Mouse (Mus musculus): Measurements from ENCODE around the gene Cptp. TPM values are rescaled to one million over a fixed set of nuclear protein-coding genes. Genes with fewer than 3 reads are reported as not detected.

Cptp gene
- polyA plus RNA-seq (2016; fragmentation: Nextera tagmentation; extraction: Ambion mirVana): 13.6 and 14.2 TPM in 2 replicates

DNA sequence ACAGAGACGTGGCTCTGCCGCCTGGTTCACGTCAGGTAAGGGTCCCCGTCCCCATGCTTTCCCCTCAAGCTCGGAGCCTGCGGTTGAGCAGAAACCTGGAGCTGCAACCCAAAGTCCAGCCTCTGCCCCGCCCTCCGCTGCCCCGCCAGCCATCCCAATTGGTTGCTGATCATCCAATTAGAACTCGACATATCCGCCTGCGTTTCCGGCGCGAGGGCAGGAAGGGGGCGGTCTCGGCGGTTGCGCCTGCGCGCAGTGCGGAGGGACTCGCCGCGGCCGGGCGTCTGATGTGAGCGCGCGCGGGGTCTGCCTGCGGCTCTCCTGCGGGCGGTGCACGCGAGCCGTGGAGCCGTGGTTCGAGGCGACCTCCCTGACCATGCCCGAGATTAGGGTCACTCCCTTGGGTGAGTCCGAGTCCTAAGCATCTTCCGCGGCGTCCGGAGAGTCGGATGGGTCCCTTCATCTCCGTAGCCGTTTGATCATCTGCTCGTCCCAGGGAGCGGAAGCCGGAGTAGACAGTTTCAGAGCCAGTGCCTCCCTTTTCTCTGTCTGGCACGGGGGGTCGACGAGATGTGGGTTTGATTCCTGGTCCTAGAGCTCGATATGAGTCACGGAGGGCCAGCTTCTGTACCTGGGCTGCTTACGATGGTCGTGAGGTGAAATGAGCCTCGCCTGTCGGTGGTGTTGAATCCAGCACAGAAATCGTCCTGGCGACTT lies at the start of gene Cptp, which contains the start of gene Ints11:
TSS of gene Cptp (minus strand) at position 124 of the 717 bp plus-strand sequence.
TSS of gene Ints11 (plus strand) at position 230 of the 717 bp plus-strand sequence.
- H3K9me3 ChIP-seq: no peaks in the 10 kb centered on the region
- under 1% methylated on average over 63 of the region's 63 CpGs for WGBS
- no peaks in the 10 kb centered on the region for H3K27me3 ChIP-seq
- peak within 1 kb of the TSS; percentile 76 for H3K4me3 ChIP-seq (replicated peaks)
- peaks cover 55% of the 10 kb centered on the region for H3K36me3 ChIP-seq
- H3K27ac ChIP-seq: no peak within 1 kb of the TSS
- peak within 1 kb of the TSS; percentile 81 for H3K9ac ChIP-seq (replicated peaks)
- H3K4me2 ChIP-seq: peak within 1 kb of the TSS; percentile 85
- H3K4me1 ChIP-seq (replicated peaks): peaks cover 21% of the 10 kb centered on the region
- peak; percentile 95 for ATAC-seq (ENCODE audit: insufficient number of reproducible peaks, insufficient read depth, low FRiP score, low TSS enrichment, low read depth)

GRCm38 (mm10) chr4:155908751-155909150 lies 39.5 kb upstream of the Cptp start:
- H3K4me2 ChIP-seq: no peak overlapping the region
- H3K27me3 ChIP-seq: no peaks in the 10 kb centered on the region
- H3K4me1 ChIP-seq (replicated peaks): 0 out of 2 replicates have a peak, but pooled peaks cover 3% of the 10 kb centered on the region
- WGBS: 88% methylated on average over 4 of the region's 4 CpGs
- H3K27ac ChIP-seq: no peak overlapping the region
- no peak for ATAC-seq (ENCODE audit: insufficient number of reproducible peaks, insufficient read depth, low FRiP score, low TSS enrichment, low read depth)
- H3K4me3 ChIP-seq (replicated peaks): no peak overlapping the region
- no peaks in the 10 kb centered on the region for H3K9me3 ChIP-seq
- peaks cover 35% of the 10 kb centered on the region for H3K36me3 ChIP-seq
- no peak overlapping the region for H3K9ac ChIP-seq (replicated peaks)

DNA sequence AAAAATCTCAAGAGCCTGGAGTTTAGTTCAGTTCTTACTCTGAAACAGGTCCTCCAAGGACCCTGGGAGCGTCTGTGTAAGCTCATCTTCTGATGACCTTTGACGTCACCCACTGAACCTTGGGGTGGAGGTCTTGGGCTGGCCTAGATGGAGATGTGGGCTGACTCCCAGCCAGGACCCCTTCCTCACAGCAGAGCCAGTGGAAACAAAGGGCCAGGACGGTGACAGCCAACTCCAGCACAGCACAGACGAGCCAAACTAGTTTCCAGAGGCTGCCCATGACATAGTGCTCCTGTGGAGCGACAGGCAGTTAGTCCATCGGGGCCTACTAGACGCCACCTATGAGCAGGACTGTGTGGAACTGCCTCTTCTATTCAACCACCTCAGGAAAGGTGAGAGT lies 39.0 kb upstream of the Cptp start:
- WGBS: 79% methylated on average over 7 of the region's 7 CpGs
- Histone ChIP-seq H3K4me2 (no peak overlapping the region), H3K27ac (no peak overlapping the region), H3K27me3 (no peaks in the 10 kb centered on the region), H3K4me3 (replicated peaks) (no peak overlapping the region), H3K9me3 (no peaks in the 10 kb centered on the region), H3K9ac (replicated peaks) (no peak overlapping the region), H3K36me3 (peaks cover 39% of the 10 kb centered on the region), H3K4me1 (replicated peaks) (0 out of 2 replicates have a peak, but pooled peaks cover 3% of the 10 kb centered on the region)
- ATAC-seq (ENCODE audit: insufficient number of reproducible peaks, insufficient read depth, low FRiP score, low TSS enrichment, low read depth): no peak

GRCm38 (mm10) chr4:155907003-155907402 lies 37.8 kb upstream of the Cptp start:
- peaks cover 52% of the 10 kb centered on the region for H3K36me3 ChIP-seq
- H3K9ac ChIP-seq (replicated peaks): no peak overlapping the region
- H3K4me3 ChIP-seq (replicated peaks): no peak overlapping the region
- no peak overlapping the region for H3K27ac ChIP-seq
- no peaks in the 10 kb centered on the region for H3K27me3 ChIP-seq
- 0 out of 2 replicates have a peak, but pooled peaks cover 3% of the 10 kb centered on the region for H3K4me1 ChIP-seq (replicated peaks)
- WGBS: 84% methylated on average over 11 of the region's 11 CpGs
- no peak for ATAC-seq (ENCODE audit: insufficient number of reproducible peaks, insufficient read depth, low FRiP score, low TSS enrichment, low read depth)
- no peaks in the 10 kb centered on the region for H3K9me3 ChIP-seq
- no peak overlapping the region for H3K4me2 ChIP-seq

DNA sequence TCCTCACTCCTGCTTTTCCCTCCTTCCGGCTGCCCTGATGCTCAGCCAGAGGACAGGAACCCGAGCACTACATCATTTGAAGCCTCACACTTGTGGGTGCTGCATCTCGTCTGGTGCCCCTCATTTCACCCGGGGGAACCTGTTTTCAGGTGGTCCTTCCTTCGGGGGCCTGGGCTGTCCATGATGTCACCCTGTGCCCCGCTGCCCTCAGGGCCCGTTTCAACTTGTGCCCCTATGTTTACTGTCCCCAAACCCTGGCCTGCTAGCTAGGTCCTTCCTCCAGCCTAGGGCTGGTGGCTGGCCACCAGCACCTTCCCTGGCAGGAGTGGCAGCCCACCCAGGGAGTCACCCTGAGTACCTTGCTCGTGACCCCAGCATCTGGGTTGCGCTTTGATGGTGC lies 36.9 kb upstream of the Cptp start:
- 0 out of 2 replicates have a peak, but pooled peaks cover 3% of the 10 kb centered on the region for H3K4me1 ChIP-seq (replicated peaks)
- no peak overlapping the region for H3K27ac ChIP-seq
- no peak for ATAC-seq (ENCODE audit: insufficient number of reproducible peaks, insufficient read depth, low FRiP score, low TSS enrichment, low read depth)
- WGBS: 85% methylated on average over 9 of the region's 9 CpGs
- H3K9ac ChIP-seq (replicated peaks): no peak overlapping the region
- H3K4me3 ChIP-seq (replicated peaks): no peak overlapping the region
- no peak overlapping the region for H3K4me2 ChIP-seq
- no peaks in the 10 kb centered on the region for H3K27me3 ChIP-seq
- H3K36me3 ChIP-seq: peaks cover 61% of the 10 kb centered on the region
- no peaks in the 10 kb centered on the region for H3K9me3 ChIP-seq

- Histone ChIP-seq H3K4me1 (replicated peaks) (0 out of 2 replicates have a peak, but pooled peaks cover 3% of the 10 kb centered on the region), H3K27ac (no peak overlapping the region), H3K36me3 (peaks cover 66% of the 10 kb centered on the region), H3K4me2 (no peak overlapping the region), H3K9ac (replicated peaks) (no peak overlapping the region), H3K9me3 (no peaks in the 10 kb centered on the region), H3K27me3 (no peaks in the 10 kb centered on the region), H3K4me3 (replicated peaks) (no peak overlapping the region)
- 85% methylated on average over 13 of the region's 13 CpGs for WGBS
- no peak for ATAC-seq (ENCODE audit: insufficient number of reproducible peaks, insufficient read depth, low FRiP score, low TSS enrichment, low read depth)
Measured at GRCm38 (mm10) chr4:155905634-155906033, 36.4 kb upstream of the Cptp start.

- Histone ChIP-seq H3K4me2 (no peak overlapping the region), H3K4me3 (replicated peaks) (no peak overlapping the region), H3K4me1 (replicated peaks) (no peaks in the 10 kb centered on the region), H3K9me3 (no peaks in the 10 kb centered on the region), H3K9ac (replicated peaks) (no peak overlapping the region), H3K36me3 (peaks cover 77% of the 10 kb centered on the region), H3K27ac (no peak overlapping the region), H3K27me3 (no peaks in the 10 kb centered on the region)
- 91% methylated on average over 13 of the region's 13 CpGs for WGBS
- ATAC-seq (ENCODE audit: insufficient number of reproducible peaks, insufficient read depth, low FRiP score, low TSS enrichment, low read depth): no peak
Measured at GRCm38 (mm10) chr4:155904318-155905102, 35.3 kb upstream of the Cptp start.

DNA sequence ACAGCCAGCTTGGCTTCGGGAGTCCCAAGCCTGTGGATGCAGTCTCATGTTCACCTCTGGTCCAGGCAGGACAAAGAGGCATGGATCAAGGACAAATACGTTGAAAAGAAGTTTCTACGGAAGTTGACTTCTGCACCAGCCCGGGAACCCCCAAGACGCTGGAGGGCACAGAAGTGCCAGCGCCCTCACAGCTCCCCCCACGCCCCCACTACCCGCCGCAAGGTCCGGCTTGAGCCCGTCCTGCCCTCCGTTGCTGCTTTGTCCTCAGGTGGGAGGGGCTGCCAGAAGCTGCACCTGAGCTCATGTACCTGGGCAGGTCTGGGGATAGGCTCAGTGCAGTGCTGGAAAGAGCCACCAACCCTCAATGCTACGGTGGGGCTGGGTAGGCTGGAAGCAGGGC lies 34.0 kb upstream of the Cptp start:
- no peaks in the 10 kb centered on the region for H3K27me3 ChIP-seq
- H3K36me3 ChIP-seq: peaks cover 90% of the 10 kb centered on the region
- no peak overlapping the region for H3K4me3 ChIP-seq (replicated peaks)
- no peak overlapping the region for H3K9ac ChIP-seq (replicated peaks)
- H3K27ac ChIP-seq: no peak overlapping the region
- no peak overlapping the region for H3K4me2 ChIP-seq
- no peak for ATAC-seq (ENCODE audit: insufficient number of reproducible peaks, insufficient read depth, low FRiP score, low TSS enrichment, low read depth)
- WGBS: 93% methylated on average over 13 of the region's 13 CpGs
- no peaks in the 10 kb centered on the region for H3K4me1 ChIP-seq (replicated peaks)
- no peaks in the 10 kb centered on the region for H3K9me3 ChIP-seq

- Histone ChIP-seq H3K4me3 (replicated peaks) (no peak overlapping the region), H3K9ac (replicated peaks) (no peak overlapping the region), H3K9me3 (no peaks in the 10 kb centered on the region), H3K36me3 (peaks cover 93% of the 10 kb centered on the region), H3K4me1 (replicated peaks) (no peaks in the 10 kb centered on the region), H3K27me3 (no peaks in the 10 kb centered on the region), H3K27ac (no peak overlapping the region), H3K4me2 (no peak overlapping the region)
- ATAC-seq (ENCODE audit: insufficient number of reproducible peaks, insufficient read depth, low FRiP score, low TSS enrichment, low read depth): no peak
- WGBS: 82% methylated on average over 3 of the region's 3 CpGs
Measured at GRCm38 (mm10) chr4:155901205-155901604, 32.0 kb upstream of the Cptp start.

DNA sequence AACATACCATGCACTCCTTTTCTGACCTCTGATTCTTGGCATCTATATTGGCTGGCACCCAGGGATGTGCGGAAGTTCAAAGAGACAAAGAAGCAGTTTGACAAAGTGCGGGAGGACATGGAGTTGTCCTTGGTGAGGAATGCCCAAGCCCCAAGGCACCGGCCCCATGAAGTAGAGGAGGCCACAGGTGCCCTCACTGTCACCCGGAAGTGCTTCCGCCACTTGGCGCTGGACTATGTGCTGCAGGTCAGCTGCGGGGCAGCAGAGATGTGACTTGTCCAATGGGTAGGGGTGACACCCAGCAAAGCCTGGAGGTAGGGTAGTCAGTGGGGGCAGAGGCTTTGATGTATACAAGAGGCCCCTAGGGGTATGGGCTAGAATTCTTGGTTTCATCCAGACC lies 30.1 kb upstream of the Cptp start:
- no peaks in the 10 kb centered on the region for H3K9me3 ChIP-seq
- no peak for ATAC-seq (ENCODE audit: insufficient number of reproducible peaks, insufficient read depth, low FRiP score, low TSS enrichment, low read depth)
- no peak overlapping the region for H3K4me3 ChIP-seq (replicated peaks)
- no peak overlapping the region for H3K27ac ChIP-seq
- peaks cover 76% of the 10 kb centered on the region for H3K36me3 ChIP-seq
- no peak overlapping the region for H3K4me2 ChIP-seq
- 97% methylated on average over 7 of the region's 7 CpGs for WGBS
- peaks cover 12% of the 10 kb centered on the region for H3K4me1 ChIP-seq (replicated peaks)
- no peak overlapping the region for H3K9ac ChIP-seq (replicated peaks)
- no peaks in the 10 kb centered on the region for H3K27me3 ChIP-seq

GRCm38 (mm10) chr4:155898318-155898717 lies 29.1 kb upstream of the Cptp start:
- peaks cover 66% of the 10 kb centered on the region for H3K36me3 ChIP-seq
- 95% methylated on average over 2 of the region's 2 CpGs for whole genome bisulfite sequencing

More at GRCm38 (mm10) chr4:155898318-155898717, 29.1 kb upstream of the Cptp start:
- Histone ChIP-seq H3K9ac (replicated peaks) (no peak overlapping the region), H3K4me3 (replicated peaks) (no peak overlapping the region), H3K27me3 (no peaks in the 10 kb centered on the region), H3K9me3 (no peaks in the 10 kb centered on the region), H3K4me1 (replicated peaks) (peaks cover 22% of the 10 kb centered on the region), H3K27ac (no peak overlapping the region), H3K4me2 (no peak overlapping the region)
- ATAC-seq (ENCODE audit: insufficient number of reproducible peaks, insufficient read depth, low FRiP score, low TSS enrichment, low read depth): no peak

Measured in limb, embryonic 12.5 days (tissue).